Mouse (Mus musculus) testis, adult 2 months (tissue): ENCODE data around the gene Samd4b.

Experiments
- CTCF ChIP-seq: fragments of 200-500 bp; IDR thresholded peaks from 2 replicates; pipeline ENCODE4 v1.5.1; 2012; ENCODE audit warnings: low read depth, mild to moderate bottlenecking, inconsistent platforms, low read length, moderate library complexity; ENCODE audit not compliant: control insufficient read depth, insufficient read depth, insufficient replicate concordance
- POLR2A ChIP-seq: fragments of 200-500 bp; IDR thresholded peaks from 2 replicates; pipeline ENCODE4 v1.6.1; 2012; ENCODE audit warnings: low read depth, mild to moderate bottlenecking, inconsistent platforms, low read length, moderate library complexity; ENCODE audit not compliant: control insufficient read depth

DNA sequence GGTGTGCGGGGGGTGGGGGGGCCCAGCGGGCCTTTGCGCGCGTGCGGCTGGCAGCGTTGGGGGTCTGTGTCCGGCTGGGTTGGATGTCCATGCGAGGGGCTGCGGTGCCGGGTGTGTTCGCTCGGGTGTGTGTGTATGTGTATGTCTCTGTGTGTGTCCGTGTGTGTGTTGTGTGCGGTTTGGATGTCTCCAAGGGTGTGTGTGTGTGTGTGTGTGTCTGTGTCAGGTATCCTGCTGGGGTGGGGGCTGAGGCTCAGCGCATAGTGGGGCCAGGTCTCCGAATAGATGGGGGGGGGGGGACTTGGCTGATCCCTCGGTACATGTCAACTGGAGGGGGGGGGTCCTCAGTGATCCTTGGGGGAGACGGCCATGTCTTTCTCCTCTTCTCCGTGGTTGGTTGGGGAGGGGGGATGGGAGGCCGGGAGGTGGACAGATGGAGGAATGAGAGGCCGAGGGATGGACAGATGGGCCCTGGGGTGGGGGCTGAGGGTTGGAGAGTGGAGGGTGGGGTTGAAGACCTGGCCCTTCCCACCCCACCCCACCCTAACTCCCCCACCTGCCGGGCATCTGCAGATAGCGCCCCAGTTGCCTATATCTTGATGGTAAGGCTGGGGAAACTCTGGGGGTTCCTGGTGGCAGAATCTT, 145.5 kb downstream of the Samd4b start:
- no peak for TF ChIP-seq POLR2A
- no peak for TF ChIP-seq CTCF
